9 mouse cellular contexts compared by ENCODE assay signal in genomic region chr10:79754856-79755516, GRCm38 (mm10). TPM values are rescaled to one million over a fixed set of nuclear protein-coding genes. Genes with fewer than 3 reads are reported as not detected.
DNase-seq lines count a peak whose midpoint lies in the region; ATAC-seq and TF ChIP-seq lines count a peak whose summit lies in the region.
"Had no signal": no experiment of that assay in that cellular context is flagged by ENCODE, and none has a peak within 500 bp of the region (broad histone marks: within the 10 kb centered on the region; RNA-seq: fewer than 3 reads in every experiment).

Fgf22 (plus strand) TSS chr10:79755076.

- peak within 1 kb of the TSS; percentile 48; the same call in 1 of the 2 replicates for H3K9ac ChIP-seq in forebrain, embryonic 14.5 days (ENCODE audit: low read length)
- H3K9ac ChIP-seq in liver, embryonic 15.5 days = no peak within 1 kb of the TSS; the same call in 1 of the 2 replicates
- peak within 1 kb of the TSS; percentile 49 for H3K9ac ChIP-seq in neural tube, embryonic 11.5 days (ENCODE audit: low read length)

- H3K27ac ChIP-seq in cerebellum, adult 2 months (ENCODE audit: insufficient read depth, low read length) = no peak within 1 kb of the TSS
- H3K27ac ChIP-seq in forebrain, embryonic 14.5 days (ENCODE audit: low read depth, low read length) = no peak within 1 kb of the TSS
- H3K27ac ChIP-seq in liver, embryonic 15.5 days (replicated peaks) = no peak within 1 kb of the TSS
- no peak within 1 kb of the TSS for H3K27ac ChIP-seq in neural tube, embryonic 11.5 days (ENCODE audit: low read depth, low read length)

- no peaks in the 10 kb centered on the region for H3K27me3 ChIP-seq in cerebellum, adult 2 months (ENCODE audit: control insufficient read depth, insufficient read depth, low read length)
- no peaks in the 10 kb centered on the region for H3K27me3 ChIP-seq in forebrain, embryonic 14.5 days (replicated peaks; ENCODE audit: control insufficient read depth, insufficient read depth, low read length)
- peaks cover 13% of the 10 kb centered on the region; the same call in 1 of the 2 replicates for H3K27me3 ChIP-seq in liver, embryonic 15.5 days
- no peaks in the 10 kb centered on the region for H3K27me3 ChIP-seq in neural tube, embryonic 11.5 days (ENCODE audit: control insufficient read depth, insufficient read depth, low read length)

- H3K9me3 ChIP-seq in forebrain, embryonic 14.5 days (replicated peaks; ENCODE audit: control insufficient read depth, low read length) = no peaks in the 10 kb centered on the region
- no peaks in the 10 kb centered on the region for H3K9me3 ChIP-seq in liver, embryonic 15.5 days (replicated peaks)
- H3K9me3 ChIP-seq in neural tube, embryonic 11.5 days (ENCODE audit: control insufficient read depth, low read length) = no peaks in the 10 kb centered on the region

- H3K36me3 ChIP-seq in forebrain, embryonic 14.5 days (ENCODE audit: control insufficient read depth, insufficient read depth, low read length) = peaks cover 38% of the 10 kb centered on the region
- H3K36me3 ChIP-seq in liver, embryonic 15.5 days (replicated peaks) = peaks cover 37% of the 10 kb centered on the region
- peaks cover 14% of the 10 kb centered on the region for H3K36me3 ChIP-seq in neural tube, embryonic 11.5 days (ENCODE audit: control insufficient read depth, insufficient read depth, low read length)

- peak; percentile 82 for ATAC-seq in forebrain, embryonic 14.5 days
- ATAC-seq in liver, embryonic 15.5 days (ENCODE audit: insufficient read depth) = peak; percentile 74
- peak; percentile 83 for ATAC-seq in neural tube, embryonic 11.5 days (ENCODE audit: insufficient read depth, low FRiP score, low TSS enrichment)

- intact Hi-C loops in heart, postnatal 25 days (cut with DNase I) = no loop called here

- peak within 1 kb of the TSS; percentile 31 for H3K4me3 ChIP-seq in cerebellum, adult 2 months (replicated peaks; ENCODE audit: insufficient read depth, low read depth, low read length)
- H3K4me3 ChIP-seq in forebrain, embryonic 14.5 days (ENCODE audit: low read depth, low read length) = peak within 1 kb of the TSS; percentile 26
- peak within 1 kb of the TSS; percentile 33 for H3K4me3 ChIP-seq in liver, embryonic 15.5 days (replicated peaks)
- peak within 1 kb of the TSS; percentile 31 for H3K4me3 ChIP-seq in neural tube, embryonic 11.5 days (ENCODE audit: low read depth, low read length)
- H3K4me3 ChIP-seq: myocyte had no signal

- TF ChIP-seq POLR2A in cerebellum, adult 2 months (IDR thresholded peaks at IDR 0.05; ENCODE audit: borderline replicate concordance, insufficient read depth, low read length) = no peak

- no peak for TF ChIP-seq CTCF in cerebellum, adult 2 months (IDR thresholded peaks at IDR 0.05; ENCODE audit: borderline replicate concordance, insufficient read depth, low read depth, low read length)

- H3K4me2 ChIP-seq in forebrain, embryonic 14.5 days (ENCODE audit: low read length) = peak within 1 kb of the TSS; percentile 68
- H3K4me2 ChIP-seq in liver, embryonic 15.5 days = peak within 1 kb of the TSS; percentile 64
- peak within 1 kb of the TSS; percentile 63 for H3K4me2 ChIP-seq in neural tube, embryonic 11.5 days (ENCODE audit: low read depth)

- DNase-seq in WW6 (ENCODE audit: low read depth, low spot score) = peak; percentile 66
- DNase-seq in cerebellum, adult 2 months = peak; percentile 81 to 83
- DNase-seq in forebrain, embryonic 14.5 days (ENCODE audit: low spot score) = peak; percentile 61
- peak; percentile 34 for DNase-seq in heart, postnatal 25 days (ENCODE audit: low spot score)
- peak; percentile 87 to 96 for DNase-seq in kidney, postnatal 36 days
- peak; percentile 80 for DNase-seq in neural tube, embryonic 11.5 days (ENCODE audit: low spot score)
- DNase-seq in thymus, postnatal 4 days = peak; percentile 59

- WGBS in cerebellum, adult 2 months = 3% methylated on average over 36 of the region's 36 CpGs
- 1% methylated on average over 36 of the region's 36 CpGs for WGBS in forebrain, embryonic 14.5 days
- 5% methylated on average over 36 of the region's 36 CpGs for WGBS in liver, embryonic 15.5 days (ENCODE audit: insufficient replicate concordance)
- under 1% methylated on average over 35 of the region's 36 CpGs for WGBS in neural tube, embryonic 11.5 days

- 0 out of 2 replicates have a peak, but pooled peaks cover 4% of the 10 kb centered on the region for H3K4me1 ChIP-seq in cerebellum, adult 2 months (ENCODE audit: control insufficient read depth, insufficient read depth, low read length)
- H3K4me1 ChIP-seq in forebrain, embryonic 14.5 days (ENCODE audit: control insufficient read depth, insufficient read depth, low read length) = no peaks in the 10 kb centered on the region
- H3K4me1 ChIP-seq in liver, embryonic 15.5 days (replicated peaks) = peaks cover 11% of the 10 kb centered on the region
- H3K4me1 ChIP-seq in neural tube, embryonic 11.5 days (ENCODE audit: control insufficient read depth, insufficient read depth, low read length) = no peaks in the 10 kb centered on the region

RNA-seq across cellular contexts. Expression of gene Fgf22, which starts in this region (rescaled TPM):
- 10.6 and 11.1 TPM in 2 replicates for polyA plus RNA-seq in cerebellum, adult 2 months (2012; rRNA removed)
- 0.28 and 0.38 TPM in 2 replicates for polyA plus RNA-seq in forebrain, embryonic 14.5 days (2014; fragmentation: Nextera tagmentation; extraction: Ambion mirVana)
- total RNA-seq in heart, postnatal 25 days (2021) = not detected
- polyA plus RNA-seq in liver, embryonic 15.5 days (2015; fragmentation: Nextera tagmentation; extraction: Ambion mirVana) = 0.07 TPM in 1 of 2 replicates, not detected in the other
- 0.20 and 0.84 TPM in 2 replicates for polyA plus RNA-seq in neural tube, embryonic 11.5 days (2014; fragmentation: Nextera tagmentation; extraction: Ambion mirVana)

Comparison
In these comparisons a context has a peak if more than half of its experiments do, and no peak if none do; other contexts are left out.
1. Peak in DNase-seq, ATAC-seq, H3K4me3 ChIP-seq, H3K9ac ChIP-seq and H3K4me2 ChIP-seq in forebrain, embryonic 14.5 days; RNA of the gene not detected or under 1 TPM.
2. Peak in DNase-seq in heart, postnatal 25 days; RNA of the gene not detected or under 1 TPM.
3. Peak in ATAC-seq, H3K4me3 ChIP-seq and H3K4me2 ChIP-seq in liver, embryonic 15.5 days; RNA of the gene not detected or under 1 TPM.
4. Peak in DNase-seq, ATAC-seq, H3K4me3 ChIP-seq, H3K9ac ChIP-seq and H3K4me2 ChIP-seq in neural tube, embryonic 11.5 days; RNA of the gene not detected or under 1 TPM.
5. DNase-seq: peak in every context shown above with its lines; median percentile 92 in kidney, postnatal 36 days; 82 in cerebellum, adult 2 months; 80 in neural tube, embryonic 11.5 days; 66 in WW6; 61 in forebrain, embryonic 14.5 days; 59 in thymus, postnatal 4 days; 34 in heart, postnatal 25 days.